Mouse (Mus musculus) urinary bladder, postnatal 10 days (tissue): ENCODE data around the gene Rasa2.
"Not testable (repeated sequence)": the region's sequence is repeated elsewhere in the genome, so short reads cannot be mapped to it uniquely, and the experiment has no call there.

Experiments
- DNase-seq: peaks from one replicate; pipeline ENCODE4 v3.0.0; 2022; ENCODE audit warnings: low spot score

The Rasa2 gene

GRCm38 (mm10) chr9:96526011-96526410 lies 105.4 kb downstream of the Rasa2 start:
- DNase-seq, result no peak

GRCm38 (mm10) chr9:96524972-96525506 lies 106.4 kb downstream of the Rasa2 start, which contains the start of gene Gm28729:
Gm28729 (minus strand) TSS chr9:96525264.
- DNase-seq, result no peak

GRCm38 (mm10) chr9:96523148-96523547 lies 108.3 kb downstream of the Rasa2 start:
- DNase-seq, result no peak

- not testable (repeated sequence) for DNase-seq
Measured at GRCm38 (mm10) chr9:96521574-96521973, 109.8 kb downstream of the Rasa2 start.

GRCm38 (mm10) chr9:96517429-96517828 lies 114.0 kb downstream of the Rasa2 start:
- no peak for DNase-seq

- no peak for DNase-seq
Measured at GRCm38 (mm10) chr9:96516806-96517205, 114.6 kb downstream of the Rasa2 start.

- no peak for DNase-seq
Measured at GRCm38 (mm10) chr9:96515737-96516136, 115.7 kb downstream of the Rasa2 start.

- DNase-seq, result no peak
Measured at GRCm38 (mm10) chr9:96514278-96514677, 117.1 kb downstream of the Rasa2 start.

GRCm38 (mm10) chr9:96506011-96506498 lies 125.4 kb downstream of the Rasa2 start:
- no peak for DNase-seq

GRCm38 (mm10) chr9:96505156-96505555 lies 126.3 kb downstream of the Rasa2 start:
- no peak for DNase-seq

- DNase-seq, result no peak
Measured at GRCm38 (mm10) chr9:96504116-96504895, 127.1 kb downstream of the Rasa2 start.

GRCm38 (mm10) chr9:96502856-96503610 lies 128.4 kb downstream of the Rasa2 start:
- no peak for DNase-seq

- DNase-seq, result no peak
Measured at GRCm38 (mm10) chr9:96501217-96501616, 130.2 kb downstream of the Rasa2 start.

- DNase-seq, result no peak
Measured at GRCm38 (mm10) chr9:96493212-96493611, 138.2 kb downstream of the Rasa2 start.

GRCm38 (mm10) chr9:96491810-96492209 lies 139.6 kb downstream of the Rasa2 start:
- no peak for DNase-seq
